Mouse (Mus musculus) cerebellum, adult 9-10 months (tissue): Measurements from ENCODE around the gene Mapkap1.
A peak's percentile ranks its signal among the peaks of the same experiment; 100 is the strongest.

ENCODE experiments used
- DNase-seq: peaks from one replicate; pipeline ENCODE4 v3.0.0; 2022

Mapkap1 gene

DNA sequence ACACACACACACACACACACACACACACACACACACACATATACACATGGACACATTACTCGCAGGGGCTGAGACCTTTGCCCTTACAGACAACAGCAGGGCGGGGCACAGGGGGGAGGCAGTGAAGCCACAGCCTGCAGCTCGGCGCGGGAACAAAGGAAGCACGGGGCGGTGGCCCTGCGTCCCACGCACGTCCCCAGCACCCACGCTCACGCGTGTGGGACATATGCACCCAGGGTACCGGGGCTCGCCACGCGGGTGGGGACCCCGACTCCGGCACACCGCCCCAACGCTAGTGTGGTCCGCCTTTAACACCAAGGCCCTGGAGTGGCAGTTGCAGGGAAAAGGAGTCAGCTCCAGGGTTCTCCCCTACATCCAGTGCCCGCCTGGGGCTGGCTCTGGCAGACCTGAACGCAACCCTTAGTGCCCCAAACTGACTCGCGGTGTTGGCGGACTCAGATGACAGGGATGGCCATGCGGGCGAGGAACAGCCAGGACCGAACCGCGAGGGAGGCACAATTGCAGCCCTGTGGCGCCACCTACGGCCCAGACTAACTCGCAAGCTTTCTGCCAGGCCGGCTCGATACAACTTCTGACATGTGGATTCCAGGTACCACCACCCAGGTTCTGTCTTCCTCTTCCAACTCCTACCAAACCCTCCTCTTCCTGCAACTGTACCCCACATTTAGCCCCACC is 232.5 kb downstream of the Mapkap1 start:
- peak; percentile 82 for DNase-seq

DNA sequence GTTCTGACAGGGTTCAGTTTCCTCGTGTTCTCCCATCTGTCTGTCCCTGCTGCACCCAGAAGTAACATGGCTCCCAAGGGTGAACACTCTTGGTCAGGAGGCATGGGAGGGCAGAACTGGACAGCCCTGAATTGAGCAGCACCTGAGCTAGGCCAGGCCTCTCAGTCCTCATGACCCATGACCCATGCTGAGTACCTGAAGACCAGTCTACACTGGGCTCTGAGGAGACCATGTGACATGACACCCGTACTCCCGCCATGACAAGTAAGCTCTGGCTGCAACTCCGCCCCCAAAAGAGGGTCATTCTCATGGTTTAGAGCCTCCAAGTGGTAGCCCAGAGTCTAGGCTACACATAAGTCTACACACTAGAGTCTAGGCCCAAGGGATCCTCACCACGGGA is 233.2 kb downstream of the Mapkap1 start:
- DNase-seq = no peak

DNA sequence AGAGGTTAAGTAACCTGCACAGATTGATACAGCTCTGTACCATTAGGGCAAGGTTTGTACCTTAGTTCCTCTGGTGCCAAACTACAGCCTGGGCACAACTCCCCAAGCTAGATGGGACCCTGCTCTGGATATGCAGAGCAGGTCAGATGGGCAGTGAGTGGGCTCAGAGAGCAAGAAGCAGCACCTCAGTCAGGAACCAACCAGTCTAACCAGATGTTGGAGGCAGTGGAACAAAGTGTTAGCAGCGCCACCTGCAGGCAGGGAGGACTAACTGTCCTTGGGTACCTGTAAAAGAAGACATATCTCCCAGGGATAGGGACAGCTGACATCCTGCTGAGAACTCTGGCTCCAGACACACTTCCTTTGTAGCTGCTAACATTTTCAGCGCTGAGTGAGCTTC is 235.8 kb downstream of the Mapkap1 start:
- no peak for DNase-seq

DNA sequence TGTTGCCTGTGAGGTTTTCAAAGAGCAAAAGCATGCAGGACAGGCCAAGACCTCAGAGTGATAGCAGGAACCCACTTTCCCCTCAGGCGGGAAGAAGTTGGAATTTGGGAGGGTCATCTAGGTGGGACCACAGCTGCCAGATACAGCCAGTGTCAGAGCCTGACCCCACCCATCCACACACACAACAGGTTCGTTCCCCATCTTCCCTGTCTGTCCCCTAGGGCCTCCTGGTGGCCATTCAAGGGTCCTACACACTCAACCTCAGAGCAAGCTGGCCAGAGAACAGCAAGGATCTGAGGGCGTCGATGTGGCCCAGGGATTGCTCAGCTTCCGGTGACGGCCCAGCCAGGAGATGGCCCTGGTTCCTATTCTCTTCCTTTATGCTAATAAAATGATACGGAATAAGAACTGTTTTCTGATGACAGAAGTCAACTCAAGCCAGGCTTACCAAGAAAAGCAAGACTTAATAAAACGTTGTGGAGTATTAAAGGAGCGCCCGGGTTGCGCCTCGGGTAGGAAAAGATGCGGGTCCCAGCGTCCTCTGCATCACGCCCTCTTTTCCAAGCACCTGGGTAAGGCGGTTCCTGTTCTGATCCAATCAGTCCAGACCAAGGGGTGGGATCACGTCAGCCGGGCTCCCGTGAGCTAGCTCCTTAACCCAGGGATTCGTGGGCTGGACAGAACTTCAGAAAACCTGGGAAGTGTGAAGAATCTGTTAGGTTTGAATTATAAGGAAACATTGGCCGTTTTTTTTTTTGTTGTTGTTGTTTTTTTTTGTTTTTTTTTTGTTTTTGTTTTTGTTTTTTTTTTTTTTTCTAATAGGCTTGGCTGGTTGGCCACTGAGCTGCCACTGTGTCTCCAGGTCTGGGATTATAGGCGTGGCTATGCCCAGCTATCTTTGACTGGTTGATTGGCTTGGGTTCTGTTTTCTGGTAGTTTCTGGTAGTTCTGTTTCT is 238.3 kb downstream of the Mapkap1 start:
- no peak for DNase-seq

DNA sequence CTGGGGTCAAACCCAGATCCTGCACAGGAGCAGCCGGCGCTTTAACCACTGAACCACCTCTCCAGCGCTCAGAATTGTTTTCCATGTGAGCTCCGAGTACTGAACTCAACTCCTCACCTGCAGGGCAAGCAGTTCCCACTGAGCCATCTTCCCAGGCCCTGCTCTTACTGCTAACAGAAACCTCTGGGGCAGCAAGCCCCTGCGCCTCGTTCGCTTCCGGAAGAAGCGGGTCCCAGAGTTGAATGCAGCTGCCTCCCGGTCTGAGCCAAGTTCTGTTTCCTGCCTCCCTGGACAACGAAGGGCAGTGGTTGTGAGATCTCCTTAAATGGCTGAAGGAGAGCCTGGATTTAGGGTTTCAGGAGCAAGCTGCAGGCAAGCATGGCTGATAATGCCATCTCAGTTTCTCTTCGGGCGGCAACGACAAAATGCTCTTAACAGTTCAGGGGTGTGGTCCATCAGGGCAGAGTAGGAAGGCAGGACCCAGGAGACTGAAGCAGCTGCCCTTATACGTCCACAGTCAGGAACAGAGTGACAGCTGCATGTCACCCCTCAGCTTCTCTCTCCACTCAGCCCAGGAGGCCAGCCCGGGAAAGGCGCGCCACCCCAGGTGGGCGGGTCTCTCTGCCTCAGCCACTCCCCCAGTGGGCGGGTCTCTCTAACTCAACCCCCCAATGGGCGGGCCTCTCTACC is 239.4 kb downstream of the Mapkap1 start:
- no peak for DNase-seq

DNA sequence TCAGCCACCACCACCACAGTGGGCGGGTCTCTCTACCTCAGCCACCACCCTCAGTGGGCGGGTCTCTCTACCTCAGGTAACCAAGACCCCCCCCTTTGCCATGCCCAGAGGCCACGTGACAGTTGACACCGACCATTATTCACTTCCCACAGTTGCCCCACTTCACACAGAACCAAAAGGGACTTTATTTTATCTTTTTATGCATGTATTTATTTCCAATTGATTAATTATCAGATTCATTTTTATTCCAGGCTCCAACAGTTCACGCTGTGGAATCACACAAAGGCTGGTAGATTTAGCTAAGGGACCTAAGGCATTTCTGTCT is 239.9 kb downstream of the Mapkap1 start:
- no peak for DNase-seq

DNA sequence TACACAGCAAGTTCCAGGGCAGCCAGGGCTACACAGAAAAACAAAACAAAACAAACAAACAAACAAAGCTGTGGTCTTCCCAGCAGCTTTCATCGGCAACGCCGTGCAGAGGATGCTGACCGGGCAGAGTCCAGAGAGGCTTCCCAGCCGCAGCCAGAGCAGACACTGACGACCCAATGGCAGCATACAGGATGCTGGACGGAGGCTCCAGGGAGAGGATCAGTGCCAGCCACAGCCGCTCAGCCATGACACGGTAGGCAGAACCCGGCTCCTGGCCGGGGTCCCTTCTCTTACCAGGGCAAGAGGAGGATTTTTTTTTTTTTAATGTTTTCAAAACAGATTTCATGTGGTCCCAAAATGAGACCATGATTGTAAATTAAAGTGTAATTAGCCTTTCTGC is 240.8 kb downstream of the Mapkap1 start:
- DNase-seq = no peak

DNA sequence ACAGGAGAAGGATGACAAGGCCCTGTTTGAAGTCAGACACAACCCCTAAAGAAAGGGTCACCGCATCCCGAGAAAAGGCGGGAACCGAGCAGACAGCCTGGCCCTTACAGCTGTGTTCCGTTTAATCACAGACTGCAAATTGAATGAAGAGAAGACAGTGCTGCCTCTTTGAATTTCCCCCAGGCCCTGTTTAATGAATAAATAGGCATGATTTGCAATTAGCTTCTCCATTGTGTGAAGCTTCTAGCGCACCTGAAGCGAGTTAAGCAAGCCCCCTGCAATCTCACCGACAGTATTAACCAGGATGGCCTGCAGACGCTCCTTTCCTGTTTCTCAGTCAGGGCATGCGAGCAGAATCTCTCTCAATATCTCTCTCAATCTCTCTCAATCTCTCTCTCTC is 261.2 kb downstream of the Mapkap1 start:
- no peak for DNase-seq

DNA sequence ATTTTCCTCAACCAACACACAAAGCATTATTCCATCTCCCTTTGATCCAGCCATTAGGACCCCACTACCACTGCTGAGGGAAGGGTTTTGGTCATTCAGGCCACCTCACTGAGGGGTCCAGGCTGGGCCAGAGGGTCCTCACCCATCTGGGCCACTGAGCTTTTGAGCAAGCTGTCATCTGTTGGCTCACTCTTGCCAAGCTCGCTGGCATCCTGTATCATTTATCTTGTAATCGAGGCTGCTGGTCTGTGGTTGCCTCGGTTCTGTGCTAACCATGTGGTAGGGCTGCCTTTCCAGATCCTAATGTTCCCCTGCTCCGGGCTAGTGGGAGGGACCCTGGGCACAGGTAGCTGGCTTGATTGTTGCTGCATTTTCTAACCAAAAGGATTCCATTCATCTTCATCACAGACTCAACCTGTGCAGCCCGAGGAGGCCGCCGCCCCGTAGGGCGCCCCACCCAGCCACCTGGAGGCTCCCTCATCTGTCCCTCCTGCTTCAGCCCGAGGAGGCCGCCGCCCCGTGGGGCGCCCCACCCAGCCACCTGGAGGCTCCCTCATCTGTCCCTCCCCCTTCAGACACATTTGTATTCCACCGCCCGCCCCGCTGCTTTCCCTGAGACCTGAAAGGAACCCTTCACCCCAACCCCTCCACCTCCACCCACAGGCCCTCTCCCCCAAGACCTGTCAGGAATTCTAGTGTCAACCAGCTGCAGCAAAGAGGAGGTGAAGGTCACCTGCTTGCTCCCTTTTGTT is 262.0 kb downstream of the Mapkap1 start:
- no peak for DNase-seq

DNA sequence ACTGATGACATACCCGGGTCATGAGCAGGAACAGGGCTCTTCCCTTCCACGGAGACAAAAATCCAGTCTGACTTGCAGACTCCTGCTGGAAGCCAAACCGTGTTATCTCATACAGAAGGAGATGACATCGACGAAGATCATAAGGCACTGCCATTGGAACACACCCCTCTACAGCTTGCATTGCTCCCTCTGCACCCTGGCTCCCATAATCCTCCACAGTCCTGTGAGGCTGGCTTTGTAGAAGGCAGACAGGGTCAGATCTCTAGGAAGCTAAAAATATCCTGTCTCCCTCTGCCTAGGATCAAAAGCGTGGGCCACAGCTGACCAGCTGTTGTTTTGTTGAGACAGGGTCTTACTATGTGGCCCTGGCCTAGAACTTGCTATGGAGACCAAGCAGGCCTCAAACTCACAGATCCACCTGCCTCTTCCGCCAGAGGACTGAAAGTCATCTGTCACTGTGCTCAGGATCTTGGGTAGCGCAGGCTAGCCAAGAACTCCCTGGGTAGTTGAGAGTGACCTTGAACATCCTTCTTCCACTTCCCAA is 262.7 kb downstream of the Mapkap1 start:
- no peak for DNase-seq

DNA sequence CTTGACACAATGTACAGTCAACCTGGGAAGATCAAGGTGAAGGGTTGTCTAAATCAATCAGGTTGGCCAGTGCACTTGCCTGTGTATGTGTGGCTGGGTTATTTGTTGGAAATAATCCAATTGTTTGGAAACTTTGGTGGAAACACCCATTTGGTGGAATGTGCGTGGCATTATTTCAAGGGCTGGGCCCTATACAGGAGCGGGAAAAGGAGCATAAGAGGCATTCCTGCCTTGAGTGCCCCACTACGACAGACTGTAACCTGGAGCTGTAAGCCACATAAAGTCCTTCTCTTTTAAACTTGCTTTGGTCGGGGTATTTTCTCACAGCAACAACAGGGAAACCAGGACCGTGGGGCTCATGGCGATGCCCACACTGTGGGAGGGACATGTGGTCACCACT is 263.9 kb downstream of the Mapkap1 start:
- no peak for DNase-seq

DNA sequence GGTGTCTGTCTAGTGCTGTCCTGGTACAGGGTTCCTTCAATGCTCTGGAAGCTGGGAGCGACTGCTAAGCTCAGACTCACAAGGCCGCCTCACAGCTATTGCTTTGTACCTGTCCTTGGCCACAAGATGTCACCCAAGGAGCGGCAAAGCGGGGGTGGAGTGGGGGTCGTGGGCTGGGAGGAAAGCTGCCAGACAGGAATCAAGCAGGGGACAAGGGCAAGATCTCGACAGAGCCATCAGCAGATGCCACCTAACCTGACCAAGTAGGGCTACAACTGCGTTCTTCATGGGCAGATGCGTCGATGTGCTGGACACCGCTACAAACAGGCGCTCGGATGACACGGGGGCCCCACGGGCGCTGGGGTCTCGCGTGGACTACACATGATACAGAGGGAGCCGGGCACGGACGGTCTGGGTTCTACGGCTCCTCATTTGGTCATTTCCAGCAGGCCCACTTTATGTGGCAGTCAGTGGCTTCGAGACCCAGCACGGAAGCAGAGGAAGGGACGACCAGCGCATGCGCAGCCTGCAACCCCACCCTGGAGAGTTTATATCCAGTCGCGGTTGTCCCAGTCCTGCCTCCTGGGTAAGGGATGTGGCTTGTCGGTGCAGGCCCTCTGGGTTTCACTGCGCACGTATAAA is 264.9 kb downstream of the Mapkap1 start:
- DNase-seq = peak; percentile 51

DNA sequence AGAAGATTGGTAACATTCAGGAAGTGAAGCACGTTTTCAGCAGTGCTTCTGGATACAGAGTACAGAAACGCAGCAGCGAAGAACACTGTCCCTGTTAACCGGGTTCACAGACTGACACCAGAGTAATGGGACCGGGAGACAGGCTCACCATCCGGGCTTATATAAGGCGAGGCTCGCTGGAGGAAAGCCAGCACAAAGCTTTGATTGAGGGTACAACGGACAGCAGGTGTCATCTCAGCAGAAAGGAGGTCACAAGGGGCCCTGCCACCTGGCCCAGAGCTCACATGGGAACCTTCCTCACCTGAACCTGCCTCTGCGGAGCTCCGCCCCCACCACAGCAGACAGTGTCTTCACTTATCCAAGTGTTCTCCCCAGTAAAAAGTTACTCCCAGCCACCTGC is 267.3 kb downstream of the Mapkap1 start:
- DNase-seq = peak; percentile 80
